8 mouse cellular contexts compared by ENCODE assay signal in genomic region chr5:35388491-35389111, GRCm38 (mm10). TPM values are rescaled to one million over a fixed set of nuclear protein-coding genes. Genes with fewer than 3 reads are reported as not detected.
DNase-seq lines count a peak whose midpoint lies in the region; ATAC-seq lines count a peak whose summit lies in the region.

TSS of gene Hmx1 (plus strand) at chr5:35389108.

- no peak within 1 kb of the TSS for H3K27ac ChIP-seq in liver, embryonic 16.5 days (ENCODE audit: low read length)

- H3K4me1 ChIP-seq in liver, embryonic 16.5 days (ENCODE audit: control insufficient read depth, low read depth, low read length) = peaks cover 3% of the 10 kb centered on the region; the same call in 1 of the 2 replicates

- no peak within 1 kb of the TSS for H3K9ac ChIP-seq in liver, embryonic 16.5 days (ENCODE audit: low read depth, low read length)

- H3K36me3 ChIP-seq in liver, embryonic 16.5 days (ENCODE audit: control insufficient read depth, insufficient read depth) = no peaks in the 10 kb centered on the region

- DNase-seq in adrenal gland, postnatal 14 days = peak; percentile 31
- no peak for DNase-seq in adrenal gland, adult 8-10 months
- peak; percentile 14 for DNase-seq in thymus, postnatal 4 days
- DNase-seq in thymus, adult 18-20 months = no peak
- peak; percentile 82 for DNase-seq in yolk sac, embryonic 10.5 days (ENCODE audit: low spot score)
- DNase-seq in cerebellum, adult 9-10 months = no peak

- no peaks in the 10 kb centered on the region for H3K9me3 ChIP-seq in liver, embryonic 16.5 days (replicated peaks; ENCODE audit: control insufficient read depth, low read length)

- H3K4me2 ChIP-seq in liver, embryonic 16.5 days (ENCODE audit: low read depth, low read length) = peak within 1 kb of the TSS; percentile 47

- peak within 1 kb of the TSS; percentile 38 for H3K4me3 ChIP-seq in liver, embryonic 16.5 days (ENCODE audit: low read depth, low read length)

- WGBS in liver, embryonic 16.5 days (ENCODE audit: insufficient replicate concordance) = under 1% methylated on average over 43 of the region's 71 CpGs

- no peak for ATAC-seq in liver, embryonic 16.5 days (ENCODE audit: low read depth)
- ATAC-seq in granulocyte monocyte progenitor cell, adult 5-6 weeks (replicated peaks; ENCODE audit: poor library complexity, severe bottlenecking) = no peak

- peaks cover 98% of the 10 kb centered on the region for H3K27me3 ChIP-seq in liver, embryonic 16.5 days (ENCODE audit: control insufficient read depth, insufficient read depth, low read depth, low read length)

RNA-seq across cellular contexts. Expression of gene Hmx1, which starts in this region (rescaled TPM):
- total RNA-seq in adrenal gland, postnatal 14 days (2021) = 0.22 and 1.1 TPM in 2 replicates
- total RNA-seq in adrenal gland, adult 8-10 months (2022) = not detected
- polyA plus RNA-seq in liver, embryonic 16.5 days (2015; fragmentation: Nextera tagmentation; extraction: Ambion mirVana) = not detected in 2 replicates
- not detected in 2 replicates for total RNA-seq in granulocyte monocyte progenitor cell, adult 5-6 weeks (2014; fragmentation: Nextera tagmentation)
- total RNA-seq in granulocyte monocyte progenitor cell, adult 5-6 weeks (2017) = not detected in 2 replicates

Comparison
In these comparisons a context has a peak if more than half of its experiments do, and no peak if none do; other contexts are left out.
1. DNase-seq: peak in adrenal gland, postnatal 14 days (single experiment), thymus, postnatal 4 days (single experiment) and yolk sac, embryonic 10.5 days (single experiment); none in adrenal gland, adult 8-10 months (single experiment), thymus, adult 18-20 months (0 of 2) and cerebellum, adult 9-10 months (single experiment).